Mouse (Mus musculus) lung, embryonic 16.5 days (tissue): ENCODE measurements around the gene Wwox. TPM values are rescaled to one million over a fixed set of nuclear protein-coding genes. Genes with fewer than 3 reads are reported as not detected.

ENCODE experiments used
- ATAC-seq: fragments of 200-750 bp; cut with Nextera tagmentation; 2 replicates; pipeline ENCODE4 v1.8.0; 2017; ENCODE audit warnings: low read depth, mild to moderate bottlenecking, moderate library complexity
- H3K27ac ChIP-seq: fragments of 300-500 bp; sonication (generic); 2 replicates; pipeline ENCODE4 v1.5.1; 2014; ENCODE audit warnings: mild to moderate bottlenecking, control low read depth, low read length
- H3K27me3 ChIP-seq: fragments of 300-500 bp; sonication (generic); 2 replicates; pipeline ENCODE4 v1.6.1; 2014; ENCODE audit warnings: low read depth, low read length, mixed read lengths; ENCODE audit not compliant: control insufficient read depth, insufficient read depth
- H3K36me3 ChIP-seq: fragments of 300-500 bp; sonication (generic); 2 replicates; pipeline ENCODE4 v1.6.1; 2014; ENCODE audit warnings: low read length; ENCODE audit not compliant: control insufficient read depth, insufficient read depth
- H3K4me1 ChIP-seq: fragments of 300-500 bp; sonication (generic); replicated peaks from 2 replicates; pipeline ENCODE4 v1.6.1; 2014; ENCODE audit warnings: low read length, mixed read lengths; ENCODE audit not compliant: control insufficient read depth, insufficient read depth
- H3K4me2 ChIP-seq: fragments of 300-500 bp; sonication (generic); 2 replicates; pipeline ENCODE4 v1.6.1; 2014; ENCODE audit warnings: low read depth, low read length, control low read depth
- H3K4me3 ChIP-seq: fragments of 300-500 bp; sonication (generic); 2 replicates; pipeline ENCODE4 v1.5.1; 2014; ENCODE audit warnings: mild to moderate bottlenecking, low read length, control low read depth
- H3K9ac ChIP-seq: fragments of 300-500 bp; sonication (generic); 2 replicates; pipeline ENCODE4 v1.6.1; 2014; ENCODE audit warnings: low read length, control low read depth
- H3K9me3 ChIP-seq: fragments of 300-500 bp; sonication (generic); 2 replicates; pipeline ENCODE4 v1.6.1; 2016; ENCODE audit warnings: low read length; ENCODE audit not compliant: control insufficient read depth
- WGBS: fragments of 180-500 bp; shearing (Covaris S2); extraction: QIAGEN DNeasy Blood & Tissue Kit; methylation state at CpG from one replicate; pipeline ENCODE4 v1.1.7; 2014; 5-methylcytosine and 5-hydroxymethylcytosine counted together
- polyA plus RNA-seq: library from polyadenylated mRNA; unstranded; fragments of >200 nt; fragmentation: Nextera tagmentation; extraction: Ambion mirVana; gene quantifications from 2 replicates; pipeline ENCODE4 v1.2.1, GENCODE M21; 2015

The Wwox gene
- polyA plus RNA-seq, 1 experiment from 2014 or later = 20.2 TPM

GRCm38 (mm10) chr8:114568531-114569166 is 129.2 kb downstream of the Wwox start:
- WGBS = 32% methylated on average over 16 of the region's 16 CpGs
- peak; percentile 95 for ATAC-seq

DNA sequence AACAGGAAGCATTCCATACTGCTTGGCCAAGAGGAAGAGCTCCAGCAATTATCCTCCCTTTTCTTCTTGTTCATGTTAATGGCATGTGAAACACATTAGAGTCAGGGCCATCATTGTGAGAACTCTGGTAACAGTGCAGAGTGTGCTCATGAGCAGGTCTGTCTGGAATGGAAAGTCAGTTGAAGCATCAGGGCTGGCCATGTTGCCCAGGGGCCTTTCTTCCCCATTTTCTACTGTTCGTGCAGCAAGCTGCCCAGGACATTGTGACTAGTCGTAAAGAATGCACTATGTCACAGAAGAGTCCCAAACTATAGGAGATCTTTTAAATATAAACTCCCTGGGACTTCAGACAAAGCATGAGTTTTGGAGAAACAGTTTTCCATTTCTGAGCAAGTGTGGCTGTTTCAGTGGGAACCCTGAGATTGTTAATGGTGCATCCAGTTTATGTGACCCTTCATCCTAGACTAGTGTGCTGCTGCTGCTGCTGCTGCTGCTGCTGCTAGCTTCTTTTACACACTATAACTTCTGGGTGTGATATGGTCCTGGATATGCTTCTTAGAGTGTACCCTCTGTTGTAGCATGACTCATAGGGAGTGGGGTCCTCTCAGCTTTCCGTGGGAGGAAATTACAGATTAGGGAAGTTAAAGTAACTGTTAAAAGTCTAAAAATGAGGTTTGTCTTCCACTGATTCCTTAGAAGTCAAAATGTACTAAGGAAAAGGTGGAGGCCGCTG is 133.7 kb downstream of the Wwox start:
- no peak for ATAC-seq
- Histone ChIP-seq H3K4me2 (no peak overlapping the region), H3K9me3 (0 out of 2 replicates have a peak, but pooled peaks cover under 1% of the 10 kb centered on the region), H3K27me3 (no peaks in the 10 kb centered on the region), H3K4me3 (no peak overlapping the region), H3K9ac (no peak overlapping the region), H3K4me1 (no peaks in the 10 kb centered on the region), H3K36me3 (no peaks in the 10 kb centered on the region), H3K27ac (no peak overlapping the region)
- WGBS = 84% methylated on average over 4 of the region's 4 CpGs

More at GRCm38 (mm10) chr8:114568531-114569166, 129.2 kb downstream of the Wwox start:
- no peak overlapping the region for H3K4me3 ChIP-seq
- no peaks in the 10 kb centered on the region for H3K36me3 ChIP-seq
- H3K27me3 ChIP-seq = no peaks in the 10 kb centered on the region
- H3K9ac ChIP-seq = no peak overlapping the region
- no peaks in the 10 kb centered on the region for H3K4me1 ChIP-seq
- no peak overlapping the region for H3K4me2 ChIP-seq
- no peaks in the 10 kb centered on the region for H3K9me3 ChIP-seq
- H3K27ac ChIP-seq = peak overlapping the region; percentile 67

GRCm38 (mm10) chr8:114573747-114574093 is 134.3 kb downstream of the Wwox start:
- ATAC-seq = no peak
- Histone ChIP-seq H3K36me3 (no peaks in the 10 kb centered on the region), H3K9ac (no peak overlapping the region), H3K27ac (no peak overlapping the region), H3K4me1 (no peaks in the 10 kb centered on the region), H3K4me2 (no peak overlapping the region), H3K9me3 (0 out of 2 replicates have a peak, but pooled peaks cover 4% of the 10 kb centered on the region), H3K4me3 (no peak overlapping the region), H3K27me3 (no peaks in the 10 kb centered on the region)
- WGBS = 83% methylated on average over 8 of the region's 8 CpGs

- no peak overlapping the region for H3K27ac ChIP-seq
- no peak overlapping the region for H3K4me3 ChIP-seq
- H3K9me3 ChIP-seq = 0 out of 2 replicates have a peak, but pooled peaks cover 4% of the 10 kb centered on the region
- ATAC-seq = no peak
- 89% methylated on average over 10 of the region's 10 CpGs for WGBS
- H3K4me2 ChIP-seq = no peak overlapping the region
- no peaks in the 10 kb centered on the region for H3K27me3 ChIP-seq
- H3K9ac ChIP-seq = no peak overlapping the region
- H3K36me3 ChIP-seq = no peaks in the 10 kb centered on the region
- H3K4me1 ChIP-seq = no peaks in the 10 kb centered on the region
Observed at GRCm38 (mm10) chr8:114579292-114579691, 139.8 kb downstream of the Wwox start.

GRCm38 (mm10) chr8:114580684-114581083 is 141.2 kb downstream of the Wwox start:
- no peaks in the 10 kb centered on the region for H3K27me3 ChIP-seq
- WGBS = 86% methylated on average over 1 of the region's 1 CpGs

GRCm38 (mm10) chr8:114590336-114590867 is 150.9 kb downstream of the Wwox start:
- no peak for ATAC-seq
- 88% methylated on average over 12 of the region's 12 CpGs for WGBS
- Histone ChIP-seq H3K27me3 (no peaks in the 10 kb centered on the region), H3K9ac (no peak overlapping the region), H3K4me3 (no peak overlapping the region), H3K27ac (no peak overlapping the region), H3K36me3 (no peaks in the 10 kb centered on the region), H3K4me2 (no peak overlapping the region), H3K4me1 (peaks cover 10% of the 10 kb centered on the region; the same call in 1 of the 2 replicates), H3K9me3 (no peaks in the 10 kb centered on the region)

More at GRCm38 (mm10) chr8:114580684-114581083, 141.2 kb downstream of the Wwox start:
- Histone ChIP-seq H3K9me3 (0 out of 2 replicates have a peak, but pooled peaks cover 4% of the 10 kb centered on the region), H3K4me2 (no peak overlapping the region), H3K4me1 (no peaks in the 10 kb centered on the region), H3K36me3 (no peaks in the 10 kb centered on the region), H3K4me3 (no peak overlapping the region), H3K27ac (no peak overlapping the region), H3K9ac (no peak overlapping the region)
- ATAC-seq = no peak

DNA sequence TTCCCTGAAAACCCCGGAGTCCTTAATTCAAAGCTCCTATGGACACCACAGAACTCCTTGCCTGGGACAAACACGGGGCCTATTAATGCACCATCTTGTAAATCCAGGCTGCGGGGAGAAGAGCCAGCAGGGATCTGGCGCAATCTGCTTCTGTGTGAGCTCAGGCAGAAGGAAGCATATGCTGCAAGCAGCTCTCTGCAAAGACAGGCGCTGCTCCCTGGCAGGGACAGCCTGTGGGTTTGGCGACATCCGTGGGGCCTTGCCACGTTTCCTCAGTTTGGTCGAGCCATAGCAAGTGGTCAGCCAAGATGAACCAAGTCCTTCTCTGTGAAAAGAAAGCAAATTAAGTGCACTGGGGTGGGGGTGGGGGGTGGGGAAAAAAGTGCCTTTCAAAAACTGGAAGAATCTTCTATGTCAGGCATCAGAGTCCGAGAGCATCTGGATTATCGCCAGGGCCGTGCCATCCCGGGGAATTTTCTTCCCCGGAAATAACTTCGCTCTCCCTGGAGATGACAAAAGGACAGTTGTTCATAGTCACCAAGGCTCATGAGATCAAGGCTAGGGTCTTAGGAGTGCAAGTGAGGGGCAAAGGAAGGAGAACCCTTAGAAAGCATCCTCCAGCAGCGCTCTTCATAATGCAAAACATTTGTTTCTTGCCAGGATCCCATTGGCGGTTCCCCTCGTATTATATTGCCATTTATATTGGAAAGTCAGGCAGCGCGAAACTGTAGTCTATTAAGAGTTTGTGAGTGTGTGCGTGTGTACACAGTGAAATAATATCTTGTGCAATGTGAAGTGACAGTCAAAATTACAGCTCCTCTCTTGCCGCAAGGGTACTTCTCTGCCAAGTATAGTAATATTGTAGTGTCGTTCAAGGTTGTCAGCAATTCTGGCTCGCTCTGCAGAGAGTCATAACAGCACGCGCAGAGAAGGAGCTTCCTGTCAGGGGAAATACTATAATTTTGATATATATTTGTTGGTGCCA is 152.1 kb downstream of the Wwox start:
- peak overlapping the region; percentile 91 for H3K27ac ChIP-seq
- 43% methylated on average over 26 of the region's 26 CpGs for WGBS
- H3K4me1 ChIP-seq = peaks cover 10% of the 10 kb centered on the region; the same call in 1 of the 2 replicates
- H3K4me2 ChIP-seq = peak overlapping the region; percentile 40
- H3K4me3 ChIP-seq = no peak overlapping the region
- H3K9ac ChIP-seq = 0 out of 2 replicates have a peak overlapping the region, but pooled peaks have one; percentile 28
- ATAC-seq = peak; percentile 81
- 0 out of 2 replicates have a peak, but pooled peaks cover 5% of the 10 kb centered on the region for H3K9me3 ChIP-seq
- no peaks in the 10 kb centered on the region for H3K36me3 ChIP-seq
- H3K27me3 ChIP-seq = no peaks in the 10 kb centered on the region

DNA sequence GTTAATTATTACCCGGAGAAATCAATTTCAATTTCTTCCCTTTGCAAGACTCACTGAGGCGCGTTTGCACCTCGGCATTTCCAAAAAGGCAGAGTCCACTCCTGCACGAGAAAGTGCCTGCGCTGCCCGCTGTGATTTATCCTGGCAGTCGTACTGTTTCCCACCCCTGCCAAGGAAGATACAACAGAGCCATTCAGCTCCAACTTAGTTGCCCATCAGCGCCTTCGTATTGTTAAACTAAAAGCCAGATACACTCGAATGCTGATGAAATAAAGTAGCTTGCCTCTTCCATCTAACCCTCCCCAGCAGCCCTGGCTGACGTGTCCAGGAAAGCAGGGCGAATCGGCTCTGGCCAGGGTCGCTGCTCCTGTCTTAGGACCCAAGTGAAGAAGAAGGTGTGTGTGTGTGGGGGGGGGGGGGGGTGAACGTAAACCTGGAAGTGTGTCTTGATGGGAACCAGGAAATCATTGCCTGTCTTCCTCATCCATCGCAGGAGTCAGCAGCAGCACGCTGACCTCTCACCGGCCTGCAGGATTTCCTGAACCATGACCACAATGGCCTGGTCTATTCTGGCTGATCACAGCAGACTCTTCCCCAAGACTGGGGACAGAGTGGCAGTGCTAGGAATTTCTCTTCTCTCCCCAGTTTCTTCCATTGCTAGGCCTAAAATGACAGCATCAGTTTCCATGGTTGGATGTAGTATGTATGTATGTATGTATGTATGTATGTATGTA is 154.1 kb downstream of the Wwox start:
- Histone ChIP-seq H3K9me3 (0 out of 2 replicates have a peak, but pooled peaks cover 5% of the 10 kb centered on the region), H3K9ac (no peak overlapping the region), H3K27ac (no peak overlapping the region), H3K36me3 (no peaks in the 10 kb centered on the region), H3K4me1 (peaks cover 10% of the 10 kb centered on the region; the same call in 1 of the 2 replicates), H3K27me3 (no peaks in the 10 kb centered on the region), H3K4me3 (no peak overlapping the region), H3K4me2 (no peak overlapping the region)
- ATAC-seq = no peak
- 72% methylated on average over 18 of the region's 19 CpGs for WGBS
